Mouse (Mus musculus) heart, postnatal 0 days (tissue): ENCODE results near the gene Haus5. TPM values are rescaled to one million over a fixed set of nuclear protein-coding genes. Genes with fewer than 3 reads are reported as not detected.

Experiments
- ATAC-seq: fragments of 200-750 bp; cut with Nextera tagmentation; 2 replicates; pipeline ENCODE4 v1.8.0; 2017; ENCODE audit warnings: low read depth, moderate number of reproducible peaks, moderate library complexity; ENCODE audit not compliant: insufficient read depth
- DNase-seq: peaks from one replicate; pipeline ENCODE4 v3.0.0-alpha.2; 2016; ENCODE audit warnings: low spot score
- H3K27ac ChIP-seq: fragments of 300-500 bp; sonication (generic); 2 replicates; pipeline ENCODE4 v1.5.1; 2014; ENCODE audit warnings: low read depth, mild to moderate bottlenecking
- H3K27me3 ChIP-seq: fragments of 300-500 bp; sonication (generic); 2 replicates; pipeline ENCODE4 v1.6.1; 2014; ENCODE audit warnings: low read length, mixed read lengths; ENCODE audit not compliant: control insufficient read depth, insufficient read depth
- H3K36me3 ChIP-seq: fragments of 300-500 bp; sonication (generic); replicated peaks from 2 replicates; pipeline ENCODE4 v1.6.1; 2014; ENCODE audit warnings: low read length, mixed read lengths; ENCODE audit not compliant: control insufficient read depth, insufficient read depth
- H3K4me1 ChIP-seq: fragments of 300-500 bp; sonication (generic); 2 replicates; pipeline ENCODE4 v1.6.1; 2014; ENCODE audit warnings: antibody characterized with exemption; ENCODE audit not compliant: control insufficient read depth, insufficient read depth
- H3K4me2 ChIP-seq: fragments of 300-500 bp; sonication (generic); 2 replicates; pipeline ENCODE4 v1.6.1; 2014; ENCODE audit warnings: low read depth, mild to moderate bottlenecking, low read length, moderate library complexity
- H3K4me3 ChIP-seq: fragments of 300-500 bp; sonication (generic); 2 replicates; pipeline ENCODE4 v1.5.1; 2014; ENCODE audit warnings: low read depth, low read length
- H3K9ac ChIP-seq: fragments of 300-500 bp; sonication (generic); replicated peaks from 2 replicates; pipeline ENCODE4 v1.6.1; 2014; ENCODE audit warnings: low read depth, low read length, mixed read lengths
- H3K9me3 ChIP-seq: fragments of 300-500 bp; sonication (generic); replicated peaks from 2 replicates; pipeline ENCODE4 v1.6.1; 2016; ENCODE audit warnings: low read length; ENCODE audit not compliant: control insufficient read depth
- CTCF ChIP-seq: IDR thresholded peaks from 2 replicates; pipeline ENCODE4 v1.5.1; 2016; ENCODE audit warnings: antibody characterized with exemption, control low read depth, low read depth
- EP300 ChIP-seq: IDR thresholded peaks from 2 replicates; pipeline ENCODE4 v1.6.1; 2016; ENCODE audit warnings: antibody characterized with exemption, low read depth
- WGBS: fragments of 180-500 bp; shearing (Covaris S2); extraction: QIAGEN DNeasy Blood & Tissue Kit; methylation state at CpG from one replicate; pipeline ENCODE4 v1.1.7; 2014; 5-methylcytosine and 5-hydroxymethylcytosine counted together
- polyA plus RNA-seq: library from polyadenylated mRNA; unstranded; fragments of >200 nt; fragmentation: Nextera tagmentation; extraction: Ambion mirVana; gene quantifications from 2 replicates; pipeline ENCODE4 v1.2.1, GENCODE M21; 2015
- total RNA-seq: library from RNA; depleted of rRNA; stranded (reverse); fragments of >200 nt; gene quantifications from 2 replicates; pipeline ENCODE4 v1.2.3, GENCODE M21; 2014; ENCODE audit warnings: low replicate concordance

The Haus5 gene
- total and polyA plus RNA-seq, 2 experiments from 2014 or later: 9.5 to 19.8 TPM

DNA sequence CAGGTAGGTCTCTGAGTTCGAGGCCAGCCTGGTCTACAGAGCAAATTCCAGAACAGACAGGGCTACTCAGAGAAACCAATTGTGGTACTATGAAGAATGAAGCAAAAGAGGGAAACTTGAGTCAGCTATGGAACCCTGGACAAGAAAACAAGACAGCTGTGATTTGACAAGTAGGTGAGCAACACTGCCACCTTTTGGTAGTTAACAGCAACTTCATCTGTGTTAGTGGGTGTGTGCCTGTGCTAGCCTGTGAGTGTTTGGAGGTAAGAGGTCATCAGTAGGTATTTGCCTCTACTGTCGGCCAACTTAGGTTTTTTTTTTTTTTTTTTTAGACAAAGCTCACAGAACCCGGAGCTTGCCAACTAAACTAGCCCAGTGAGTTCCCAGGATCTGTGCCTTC, 4.4 kb upstream of the Haus5 start:
- Histone ChIP-seq H3K4me1 (peaks cover 9% of the 10 kb centered on the region), H3K9ac (no peak overlapping the region), H3K36me3 (no peaks in the 10 kb centered on the region), H3K4me2 (no peak overlapping the region), H3K4me3 (no peak overlapping the region), H3K27me3 (no peaks in the 10 kb centered on the region), H3K9me3 (no peaks in the 10 kb centered on the region), H3K27ac (no peak overlapping the region)
- TF ChIP-seq EP300 (no peak), CTCF (no peak; the same call in 1 of the 2 replicates)
- no peak for DNase-seq
- no peak for ATAC-seq
- WGBS: 37% methylated on average over 3 of the region's 3 CpGs

DNA sequence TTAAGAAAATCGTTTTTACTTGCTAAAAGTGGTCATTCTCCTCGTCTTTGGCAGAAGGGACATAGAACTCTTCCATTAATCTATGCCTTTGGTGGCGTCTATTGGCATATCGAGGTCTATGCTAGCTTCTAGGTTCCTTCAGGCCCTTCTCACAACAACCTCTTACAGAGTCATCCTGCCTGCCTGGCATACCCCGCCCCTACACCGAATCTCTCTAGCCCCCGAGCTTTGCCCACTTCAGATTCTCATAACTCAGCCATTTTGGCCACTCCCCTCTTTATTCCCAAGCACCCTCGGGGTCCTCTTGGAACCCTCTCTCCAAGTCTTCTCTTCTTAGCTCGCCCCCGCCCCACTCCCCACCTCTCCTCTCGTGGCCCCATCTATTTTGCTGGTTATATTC, 527 bp upstream of the Haus5 start:
- Histone ChIP-seq H3K9me3 (no peaks in the 10 kb centered on the region), H3K27ac (0 out of 2 replicates have a peak overlapping the region, but pooled peaks have one; percentile 31), H3K27me3 (no peaks in the 10 kb centered on the region), H3K4me1 (peaks cover 9% of the 10 kb centered on the region), H3K4me3 (peak overlapping the region; percentile 70), H3K9ac (peak overlapping the region; percentile 64), H3K36me3 (peaks cover 15% of the 10 kb centered on the region), H3K4me2 (peak overlapping the region; percentile 86)
- WGBS: under 1% methylated on average over 11 of the region's 11 CpGs
- TF ChIP-seq EP300 (no peak), CTCF (no peak)
- ATAC-seq (no peak; the same call in 1 of the 2 replicates), DNase-seq (peak; percentile 27)

DNA sequence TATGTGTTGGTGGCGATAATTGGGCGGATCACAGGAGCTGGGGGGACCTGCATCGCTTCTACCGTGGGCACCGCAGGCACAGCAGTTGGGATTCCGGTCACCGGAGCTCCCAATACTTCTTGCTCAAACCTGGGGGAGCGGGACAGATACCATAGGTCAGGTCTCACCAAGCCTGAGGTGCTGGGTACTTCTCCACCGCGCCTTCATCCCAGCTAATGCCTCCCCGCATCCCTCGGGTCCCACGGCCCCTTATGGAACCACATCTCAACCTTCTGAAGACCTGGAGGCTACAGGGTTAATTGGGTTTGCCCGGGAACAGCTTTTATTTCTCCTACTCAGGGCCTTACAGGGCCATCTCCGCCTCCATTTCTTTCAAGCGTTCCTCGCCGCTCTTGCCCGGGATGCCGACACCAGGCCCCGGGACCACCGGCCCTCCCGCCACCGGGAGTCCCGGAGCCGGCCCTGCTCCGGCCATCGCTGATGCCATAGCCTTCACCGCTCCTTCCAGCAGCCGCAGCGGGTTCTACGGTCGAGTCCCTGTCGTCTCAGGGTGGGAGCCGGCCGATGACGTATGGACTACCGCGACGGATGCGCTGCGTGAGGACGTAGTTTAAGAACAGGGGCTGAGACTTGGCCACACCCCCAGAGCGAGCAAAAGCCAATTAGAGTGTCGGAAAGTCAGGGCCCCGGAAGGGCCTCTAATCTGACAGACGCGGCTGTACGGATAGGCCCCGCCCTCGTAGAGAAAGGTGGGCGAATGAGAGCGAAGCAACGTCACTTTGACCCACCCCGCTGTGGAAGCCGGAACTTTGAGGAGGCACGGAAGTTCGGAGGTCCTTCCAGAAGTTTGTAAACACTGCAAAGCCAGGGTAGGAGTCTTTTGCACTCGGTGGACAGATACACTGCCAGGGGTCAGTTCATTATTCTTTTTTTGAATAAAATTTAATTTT, 14.9 kb downstream of the Haus5 start, which contains the start of gene Rbm42:
TSS of gene Rbm42 (minus strand) at position 727 of the 950 bp plus-strand sequence.
- H3K9me3 ChIP-seq: no peaks in the 10 kb centered on the region
- peak within 1 kb of the TSS; percentile 79 for H3K27ac ChIP-seq
- peak within 1 kb of the TSS; percentile 93 for H3K4me2 ChIP-seq
- H3K27me3 ChIP-seq: no peaks in the 10 kb centered on the region
- no peak for TF ChIP-seq CTCF
- no peak for TF ChIP-seq EP300
- peaks cover 8% of the 10 kb centered on the region; the same call in 1 of the 2 replicates for H3K4me1 ChIP-seq
- H3K4me3 ChIP-seq: peak within 1 kb of the TSS; percentile 99
- H3K36me3 ChIP-seq: peaks cover 42% of the 10 kb centered on the region
- under 1% methylated on average over 59 of the region's 59 CpGs for WGBS
- ATAC-seq: peak; percentile 100
- H3K9ac ChIP-seq: peak within 1 kb of the TSS; percentile 95
- peak; percentile 98 for DNase-seq

DNA sequence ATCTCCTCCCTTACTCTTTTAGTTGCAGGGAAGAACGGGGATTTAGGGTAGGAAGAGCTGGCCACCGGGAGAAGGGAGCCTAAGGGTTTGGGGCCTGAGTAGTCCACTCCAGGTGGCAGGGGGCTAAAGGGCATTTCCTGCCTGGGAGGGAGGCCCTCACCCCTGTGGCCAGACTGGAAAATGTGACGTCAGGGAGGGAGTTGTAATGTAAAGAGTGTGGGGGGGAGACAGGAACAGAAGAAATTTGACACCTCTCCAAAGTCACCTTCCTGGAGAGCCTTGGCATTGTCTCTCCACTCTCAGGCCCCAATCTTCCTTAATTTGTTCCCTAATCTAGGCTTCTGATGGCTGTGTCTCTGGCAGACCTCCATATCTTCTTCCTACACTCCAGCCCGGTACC, 25.7 kb downstream of the Haus5 start:
- Histone ChIP-seq H3K9me3 (no peaks in the 10 kb centered on the region), H3K36me3 (peaks cover 42% of the 10 kb centered on the region), H3K27me3 (peaks cover 27% of the 10 kb centered on the region), H3K9ac (no peak overlapping the region), H3K4me1 (no peaks in the 10 kb centered on the region), H3K4me3 (no peak overlapping the region), H3K4me2 (no peak overlapping the region), H3K27ac (no peak overlapping the region)
- TF ChIP-seq CTCF: no peak
- TF ChIP-seq EP300: no peak
- no peak for DNase-seq
- 7% methylated on average over 4 of the region's 4 CpGs for WGBS
- ATAC-seq: no peak

DNA sequence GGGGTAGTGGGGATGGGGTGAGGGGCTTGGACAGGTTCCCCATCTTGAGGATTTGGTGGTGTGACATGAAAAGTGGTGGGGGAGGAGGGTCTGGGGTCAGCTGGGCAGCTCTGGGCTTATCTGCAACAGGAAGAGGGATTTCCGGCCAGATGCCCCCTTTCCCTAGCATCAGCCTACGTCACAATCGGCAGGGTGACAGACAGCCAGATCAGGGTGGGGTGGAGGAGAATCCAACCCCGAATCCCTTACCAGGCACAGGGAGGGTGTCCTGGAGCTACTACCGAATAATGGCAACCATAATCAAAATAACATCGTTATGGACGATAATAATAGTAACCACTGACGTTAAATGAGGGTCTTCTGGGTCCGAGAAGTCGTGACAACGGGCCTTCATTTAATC, 28.4 kb downstream of the Haus5 start:
- ATAC-seq (no peak), DNase-seq (no peak)
- H3K4me1 ChIP-seq: no peaks in the 10 kb centered on the region
- no peaks in the 10 kb centered on the region for H3K9me3 ChIP-seq
- WGBS: 13% methylated on average over 11 of the region's 11 CpGs
- H3K36me3 ChIP-seq: peaks cover 15% of the 10 kb centered on the region
- no peak overlapping the region for H3K4me3 ChIP-seq
- H3K9ac ChIP-seq: no peak overlapping the region
- peaks cover 51% of the 10 kb centered on the region for H3K27me3 ChIP-seq
- TF ChIP-seq EP300 (no peak), CTCF (no peak)
- no peak overlapping the region for H3K4me2 ChIP-seq
- H3K27ac ChIP-seq: no peak overlapping the region
